Mouse (Mus musculus): ENCODE data around the gene Mdfi. TPM values are rescaled to one million over a fixed set of nuclear protein-coding genes. Genes with fewer than 3 reads are reported as not detected.
A peak's percentile ranks its signal among the peaks of the same experiment; 100 is the strongest.

Mdfi gene
- polyA plus RNA-seq, 1 experiment, result 10.4 TPM

- TF ChIP-seq FLI1 (IDR thresholded peaks at IDR 0.05; ENCODE audit: low read length) (no peak), GATA1 (IDR thresholded peaks at IDR 0.05; ENCODE audit: borderline replicate concordance, low read length) (no peak)
- Histone ChIP-seq H3K4me1 (no peaks in the 10 kb centered on the region), H3K27me3 (replicated peaks) (peaks cover 33% of the 10 kb centered on the region), H3K4me3 (replicated peaks) (no peak overlapping the region), H3K36me3 (replicated peaks; ENCODE audit: low read length) (no peaks in the 10 kb centered on the region), H3K9me3 (peaks cover 6% of the 10 kb centered on the region)
These were observed 16.3 kb upstream of the Mdfi start for GRCm38 (mm10) chr17:47850639-47851314.

DNA sequence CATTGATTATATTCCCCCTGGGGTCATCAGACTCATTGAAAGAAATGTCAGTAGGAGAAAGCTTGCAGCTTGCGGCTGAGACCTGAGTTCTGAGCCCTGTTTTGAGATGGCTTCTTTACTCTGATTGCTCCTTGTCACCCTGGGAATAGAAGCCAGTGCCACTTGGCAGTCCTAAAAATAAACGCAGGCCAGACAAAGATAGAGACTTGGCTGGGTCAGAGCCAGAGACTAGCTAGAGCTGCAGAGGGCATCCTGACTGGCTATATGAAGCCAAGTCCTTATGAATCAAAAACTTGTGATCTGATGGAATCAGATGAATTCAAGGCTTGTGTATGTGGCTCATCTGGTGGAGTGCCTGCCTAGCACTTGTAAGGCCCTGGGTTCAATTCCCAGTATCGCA is 15.5 kb upstream of the Mdfi start:
- 0 out of 2 replicates have a peak, but pooled peaks cover 3% of the 10 kb centered on the region for H3K9me3 ChIP-seq
- H3K4me1 ChIP-seq, result no peaks in the 10 kb centered on the region
- TF ChIP-seq FLI1 (IDR thresholded peaks at IDR 0.05; ENCODE audit: low read length), result no peak
- no peak for TF ChIP-seq GATA1 (IDR thresholded peaks at IDR 0.05; ENCODE audit: borderline replicate concordance, low read length)
- no peaks in the 10 kb centered on the region for H3K36me3 ChIP-seq (replicated peaks; ENCODE audit: low read length)
- H3K27me3 ChIP-seq (replicated peaks), result peaks cover 37% of the 10 kb centered on the region
- H3K4me3 ChIP-seq (replicated peaks), result no peak overlapping the region

- TF ChIP-seq GATA1 (IDR thresholded peaks at IDR 0.05; ENCODE audit: borderline replicate concordance, low read length) (no peak), FLI1 (IDR thresholded peaks at IDR 0.05; ENCODE audit: low read length) (no peak)
- Histone ChIP-seq H3K9me3 (peaks cover 12% of the 10 kb centered on the region), H3K27me3 (replicated peaks) (peaks cover 35% of the 10 kb centered on the region), H3K36me3 (replicated peaks; ENCODE audit: low read length) (no peaks in the 10 kb centered on the region), H3K4me1 (no peaks in the 10 kb centered on the region), H3K4me3 (replicated peaks) (no peak overlapping the region)
These were observed 13.5 kb upstream of the Mdfi start for GRCm38 (mm10) chr17:47847985-47848384.

DNA sequence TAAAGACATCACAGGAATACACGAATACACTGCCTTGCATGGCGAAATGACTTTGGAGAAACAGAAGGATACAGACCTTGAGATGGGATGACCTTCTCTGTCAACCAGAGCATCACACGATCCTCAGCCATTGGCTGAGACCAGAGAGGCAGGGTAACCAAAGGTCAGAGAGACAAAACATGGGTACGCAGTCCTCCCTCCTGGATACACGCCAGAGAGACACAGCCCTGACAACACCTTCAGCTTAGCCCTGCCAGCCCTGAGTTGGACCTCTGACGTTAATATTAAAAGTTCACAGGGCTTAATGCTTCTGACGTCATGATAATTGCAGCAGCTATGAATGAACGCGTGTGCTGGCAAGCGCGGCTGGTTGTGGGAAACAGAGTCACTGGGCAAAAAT is 11.1 kb upstream of the Mdfi start:
- no peak for TF ChIP-seq FLI1 (IDR thresholded peaks at IDR 0.05; ENCODE audit: low read length)
- no peak for TF ChIP-seq GATA1 (IDR thresholded peaks at IDR 0.05; ENCODE audit: borderline replicate concordance, low read length)
- Histone ChIP-seq H3K9me3 (peaks cover 12% of the 10 kb centered on the region), H3K27me3 (replicated peaks) (peaks cover 31% of the 10 kb centered on the region), H3K36me3 (replicated peaks; ENCODE audit: low read length) (no peaks in the 10 kb centered on the region), H3K4me3 (replicated peaks) (no peak overlapping the region), H3K4me1 (peaks cover 8% of the 10 kb centered on the region)

GRCm38 (mm10) chr17:47843465-47843864 is 9.0 kb upstream of the Mdfi start:
- no peak overlapping the region for H3K4me3 ChIP-seq (replicated peaks)

GRCm38 (mm10) chr17:47841931-47842623 is 7.6 kb upstream of the Mdfi start:
- Histone ChIP-seq H3K36me3 (replicated peaks; ENCODE audit: low read length) (no peaks in the 10 kb centered on the region), H3K9me3 (peaks cover 22% of the 10 kb centered on the region), H3K4me1 (peaks cover 8% of the 10 kb centered on the region), H3K27me3 (replicated peaks) (peaks cover 42% of the 10 kb centered on the region), H3K4me3 (replicated peaks) (peak overlapping the region; percentile 55)
- TF ChIP-seq GATA1 (IDR thresholded peaks at IDR 0.05; ENCODE audit: borderline replicate concordance, low read length) (no peak), FLI1 (IDR thresholded peaks at IDR 0.05; ENCODE audit: low read length) (no peak)

More at GRCm38 (mm10) chr17:47843465-47843864, 9.0 kb upstream of the Mdfi start:
- TF ChIP-seq GATA1 (IDR thresholded peaks at IDR 0.05; ENCODE audit: borderline replicate concordance, low read length) (no peak), FLI1 (IDR thresholded peaks at IDR 0.05; ENCODE audit: low read length) (no peak)
- H3K9me3 ChIP-seq, result peaks cover 12% of the 10 kb centered on the region
- peaks cover 8% of the 10 kb centered on the region for H3K4me1 ChIP-seq
- no peaks in the 10 kb centered on the region for H3K36me3 ChIP-seq (replicated peaks; ENCODE audit: low read length)
- H3K27me3 ChIP-seq (replicated peaks), result peaks cover 32% of the 10 kb centered on the region

DNA sequence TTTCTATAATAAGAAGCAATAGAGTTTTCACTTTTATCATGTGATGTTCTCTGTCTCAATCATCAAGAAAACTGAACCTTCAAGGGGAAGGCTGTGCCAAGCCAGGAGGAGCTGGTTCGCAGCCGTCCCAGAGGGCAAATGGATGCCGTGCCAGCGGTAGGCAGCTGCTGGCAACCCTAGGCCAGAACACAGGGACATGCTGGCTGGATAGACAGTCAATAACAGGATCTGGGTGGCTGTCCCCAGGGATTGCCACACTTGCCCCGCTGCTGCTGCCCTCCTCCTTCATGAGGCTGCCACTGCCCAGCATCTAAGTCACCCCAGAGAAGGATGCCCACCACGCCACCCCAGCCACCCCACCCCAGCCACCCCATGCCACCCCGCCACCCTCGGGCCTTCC is 7.0 kb upstream of the Mdfi start:
- Histone ChIP-seq H3K4me1 (peaks cover 8% of the 10 kb centered on the region), H3K4me3 (replicated peaks) (no peak overlapping the region), H3K9me3 (peaks cover 26% of the 10 kb centered on the region), H3K36me3 (replicated peaks; ENCODE audit: low read length) (no peaks in the 10 kb centered on the region), H3K27me3 (replicated peaks) (peaks cover 39% of the 10 kb centered on the region)
- no peak for TF ChIP-seq GATA1 (IDR thresholded peaks at IDR 0.05; ENCODE audit: borderline replicate concordance, low read length)
- no peak for TF ChIP-seq FLI1 (IDR thresholded peaks at IDR 0.05; ENCODE audit: low read length)

GRCm38 (mm10) chr17:47837808-47838207 is 3.3 kb upstream of the Mdfi start:
- peaks cover 24% of the 10 kb centered on the region for H3K9me3 ChIP-seq
- peaks cover 65% of the 10 kb centered on the region for H3K27me3 ChIP-seq (replicated peaks)
- no peaks in the 10 kb centered on the region for H3K36me3 ChIP-seq (replicated peaks; ENCODE audit: low read length)
- TF ChIP-seq FLI1 (IDR thresholded peaks at IDR 0.05; ENCODE audit: low read length) (no peak), GATA1 (IDR thresholded peaks at IDR 0.05; ENCODE audit: borderline replicate concordance, low read length) (no peak)
- H3K4me3 ChIP-seq (replicated peaks), result no peak overlapping the region
- peaks cover 31% of the 10 kb centered on the region for H3K4me1 ChIP-seq

DNA sequence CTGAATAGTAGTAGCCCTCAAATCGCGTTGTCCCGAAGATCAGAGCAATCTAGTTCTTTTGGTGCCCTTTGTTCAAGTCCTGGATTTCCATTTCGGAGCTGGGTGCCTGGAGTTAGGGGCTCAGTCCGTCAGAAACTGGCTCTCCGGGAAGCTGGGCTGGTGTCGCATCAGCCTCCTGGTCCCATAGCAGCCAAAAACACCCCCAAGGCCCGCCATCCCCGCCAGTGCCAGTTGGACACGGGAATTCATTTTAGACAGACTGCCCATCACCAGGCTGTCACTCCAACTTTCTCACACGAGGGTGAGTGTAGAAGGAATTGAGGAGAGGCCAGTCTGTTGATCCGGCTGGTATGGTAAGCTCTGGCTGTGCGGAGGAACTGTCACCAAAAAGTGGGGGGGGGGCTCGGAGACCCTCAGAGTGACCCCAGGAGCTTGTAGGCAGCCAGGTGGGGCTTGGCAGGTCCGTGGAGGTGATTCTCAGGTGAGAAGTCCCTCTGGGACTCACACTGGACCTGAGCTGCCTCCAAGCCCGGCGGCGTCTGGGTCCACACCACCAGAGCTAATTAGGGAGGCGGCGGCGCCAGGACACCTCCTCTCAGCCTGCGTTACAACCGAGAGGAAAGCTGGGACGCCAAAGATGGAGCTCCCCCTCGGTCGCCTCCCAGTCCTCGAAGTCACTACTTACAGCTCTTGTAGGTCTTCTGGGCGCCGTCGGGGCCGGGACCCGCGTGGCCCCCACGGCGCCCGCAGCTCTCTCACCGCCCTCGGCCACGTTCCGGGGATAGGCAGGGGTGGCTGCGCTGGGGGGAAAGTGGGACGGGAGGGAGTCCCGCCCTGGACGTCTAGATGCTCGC is 636 bp downstream of the Mdfi start:
- no peak for TF ChIP-seq FLI1 (IDR thresholded peaks at IDR 0.05; ENCODE audit: low read length)
- no peak for TF ChIP-seq GATA1 (IDR thresholded peaks at IDR 0.05; ENCODE audit: borderline replicate concordance, low read length)
- H3K4me1 ChIP-seq, result peaks cover 46% of the 10 kb centered on the region
- peak overlapping the region; percentile 88 for H3K4me3 ChIP-seq (replicated peaks)
- peaks cover 91% of the 10 kb centered on the region for H3K27me3 ChIP-seq (replicated peaks)
- no peaks in the 10 kb centered on the region for H3K36me3 ChIP-seq (replicated peaks; ENCODE audit: low read length)
- H3K9me3 ChIP-seq, result peaks cover 24% of the 10 kb centered on the region

Data from megakaryocyte, embryonic 14.5 days (primary cell).